Mouse (Mus musculus): ENCODE results near the gene Ttll1. TPM values are rescaled to one million over a fixed set of nuclear protein-coding genes. Genes with fewer than 3 reads are reported as not detected.
A peak's percentile ranks its signal among the peaks of the same experiment; 100 is the strongest.

Ttll1 gene
- polyA plus RNA-seq, 1 experiment = 8.3 TPM

DNA sequence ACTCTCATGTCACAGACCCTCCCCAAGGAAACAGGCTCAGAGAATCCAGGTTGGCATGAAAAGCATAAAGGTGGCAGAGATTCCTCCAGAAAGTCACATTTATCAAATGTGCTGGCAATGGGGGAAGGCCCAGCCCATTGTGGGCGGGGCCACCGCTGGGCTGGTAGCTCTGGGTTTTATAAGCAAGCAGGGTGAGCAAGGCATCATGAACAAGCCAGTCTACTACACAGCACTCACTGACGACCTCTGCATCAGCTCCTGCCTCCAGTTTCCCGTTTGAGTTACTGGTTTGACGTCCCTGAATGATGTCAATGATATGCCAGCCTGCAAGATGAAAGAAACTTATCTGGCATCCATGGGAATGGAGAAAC lies 36.2 kb downstream of the Ttll1 start:
- no peaks in the 10 kb centered on the region for H3K36me3 ChIP-seq (replicated peaks; ENCODE audit: low read length)
- H3K9me3 ChIP-seq = no peaks in the 10 kb centered on the region
- no peak for TF ChIP-seq FLI1 (IDR thresholded peaks at IDR 0.05; ENCODE audit: low read length)
- TF ChIP-seq GATA1 (IDR thresholded peaks at IDR 0.05; ENCODE audit: borderline replicate concordance, low read length) = no peak
- peaks cover 47% of the 10 kb centered on the region for H3K4me1 ChIP-seq
- peak overlapping the region; percentile 77 for H3K4me3 ChIP-seq (replicated peaks)
- peaks cover 40% of the 10 kb centered on the region for H3K27me3 ChIP-seq (replicated peaks)

DNA sequence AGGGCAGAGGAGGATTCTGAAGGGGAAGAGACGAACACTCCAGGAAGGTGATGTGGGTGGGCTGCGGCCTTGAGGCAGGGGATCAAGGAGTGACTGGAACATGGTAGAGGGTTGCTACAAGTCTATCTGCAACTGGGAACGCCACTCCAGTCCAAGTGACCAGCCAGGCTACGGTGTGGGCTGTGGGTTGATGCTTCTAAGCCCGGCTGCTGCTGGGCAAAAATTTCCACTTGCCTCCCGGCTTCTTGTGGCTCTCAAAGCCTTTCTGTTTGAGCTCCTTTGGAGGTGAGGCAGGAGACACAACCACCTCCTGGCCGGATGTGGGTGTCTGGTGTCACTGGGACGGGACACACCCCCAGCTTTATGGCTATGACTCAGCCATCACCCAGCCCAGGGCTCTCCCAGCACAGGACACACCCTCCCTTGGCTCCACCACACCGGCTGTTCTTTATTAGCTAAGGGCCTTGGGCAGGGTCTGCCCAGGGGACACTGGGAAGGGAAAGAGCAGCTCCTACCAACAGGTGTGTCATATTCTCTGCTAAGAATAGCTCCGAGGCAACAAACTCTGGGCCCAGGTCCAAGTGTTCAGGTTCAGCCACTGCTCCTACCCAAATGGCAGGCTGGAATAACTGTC lies 36.7 kb downstream of the Ttll1 start:
- Histone ChIP-seq H3K4me3 (replicated peaks) (peak overlapping the region; percentile 77), H3K9me3 (no peaks in the 10 kb centered on the region), H3K4me1 (peaks cover 50% of the 10 kb centered on the region), H3K27me3 (replicated peaks) (peaks cover 41% of the 10 kb centered on the region), H3K36me3 (replicated peaks; ENCODE audit: low read length) (no peaks in the 10 kb centered on the region)
- TF ChIP-seq GATA1 (IDR thresholded peaks at IDR 0.05; ENCODE audit: borderline replicate concordance, low read length) (no peak), FLI1 (IDR thresholded peaks at IDR 0.05; ENCODE audit: low read length) (no peak)

DNA sequence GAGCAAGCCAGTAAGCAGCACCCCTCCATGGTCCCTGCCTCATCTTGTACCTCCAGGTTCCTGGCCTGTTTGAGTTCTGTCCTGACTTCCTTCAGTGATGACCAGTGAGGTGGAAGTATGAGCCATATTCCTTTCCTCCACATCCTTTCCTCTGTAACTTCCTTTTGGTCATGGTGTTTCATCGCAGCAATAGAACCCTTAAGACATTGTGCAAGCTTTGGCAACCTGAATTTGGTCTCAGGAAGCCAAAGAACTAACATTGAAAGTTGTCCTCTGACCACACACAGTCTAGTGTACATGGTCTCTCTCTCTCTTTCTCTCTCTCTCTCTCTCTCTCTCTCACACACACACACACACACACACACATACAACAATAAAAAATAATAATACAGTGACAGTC lies 37.4 kb downstream of the Ttll1 start:
- peaks cover 38% of the 10 kb centered on the region for H3K27me3 ChIP-seq (replicated peaks)
- no peaks in the 10 kb centered on the region for H3K36me3 ChIP-seq (replicated peaks; ENCODE audit: low read length)
- no peak overlapping the region for H3K4me3 ChIP-seq (replicated peaks)
- no peaks in the 10 kb centered on the region for H3K9me3 ChIP-seq
- TF ChIP-seq GATA1 (IDR thresholded peaks at IDR 0.05; ENCODE audit: borderline replicate concordance, low read length) (no peak), FLI1 (IDR thresholded peaks at IDR 0.05; ENCODE audit: low read length) (no peak)
- peaks cover 50% of the 10 kb centered on the region for H3K4me1 ChIP-seq

DNA sequence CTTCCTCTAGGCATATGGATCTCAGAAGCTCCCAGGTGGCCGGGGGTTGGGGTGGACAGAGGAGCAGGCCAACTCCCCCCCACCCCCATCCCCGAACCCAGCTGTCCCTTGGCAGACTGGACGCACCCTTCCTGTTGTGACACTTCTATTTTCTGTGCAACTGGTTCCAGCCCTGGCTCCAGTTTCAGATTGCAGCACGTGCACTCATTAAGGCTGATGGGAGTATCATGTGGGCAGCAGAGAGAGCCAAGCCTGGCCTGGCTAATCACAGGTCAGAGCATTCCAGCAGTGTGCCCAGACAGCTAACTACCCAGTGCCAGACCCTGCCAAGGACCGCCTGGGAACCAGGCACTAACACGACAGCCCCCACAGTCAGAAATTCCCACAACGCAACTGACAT lies 39.2 kb downstream of the Ttll1 start:
- H3K4me3 ChIP-seq (replicated peaks) = no peak overlapping the region
- H3K9me3 ChIP-seq = no peaks in the 10 kb centered on the region
- H3K27me3 ChIP-seq (replicated peaks) = peaks cover 27% of the 10 kb centered on the region
- no peaks in the 10 kb centered on the region for H3K36me3 ChIP-seq (replicated peaks; ENCODE audit: low read length)
- no peak for TF ChIP-seq FLI1 (IDR thresholded peaks at IDR 0.05; ENCODE audit: low read length)
- TF ChIP-seq GATA1 (IDR thresholded peaks at IDR 0.05; ENCODE audit: borderline replicate concordance, low read length) = no peak
- peaks cover 45% of the 10 kb centered on the region for H3K4me1 ChIP-seq

DNA sequence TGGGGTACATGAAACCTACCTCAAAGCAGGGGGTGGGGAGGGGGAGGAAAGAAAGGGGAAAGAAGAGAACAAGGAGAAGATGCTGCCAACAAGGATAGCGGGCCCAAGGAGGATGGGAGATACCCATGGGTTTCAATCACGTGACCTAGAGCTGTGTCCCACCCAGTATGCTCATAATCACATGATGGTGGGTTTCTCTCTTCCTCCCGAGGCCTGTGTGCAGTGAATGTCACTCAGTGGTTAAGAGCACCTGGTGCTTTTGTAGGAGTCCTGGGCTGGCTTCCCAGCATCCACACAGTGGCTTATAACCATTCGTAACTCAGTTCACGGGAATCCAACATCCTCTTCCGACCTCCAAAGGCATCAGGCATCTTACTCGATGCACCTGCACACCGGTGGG lies 40.2 kb downstream of the Ttll1 start:
- no peak for TF ChIP-seq FLI1 (IDR thresholded peaks at IDR 0.05; ENCODE audit: low read length)
- no peak for TF ChIP-seq GATA1 (IDR thresholded peaks at IDR 0.05; ENCODE audit: borderline replicate concordance, low read length)
- H3K4me1 ChIP-seq = peaks cover 50% of the 10 kb centered on the region

DNA sequence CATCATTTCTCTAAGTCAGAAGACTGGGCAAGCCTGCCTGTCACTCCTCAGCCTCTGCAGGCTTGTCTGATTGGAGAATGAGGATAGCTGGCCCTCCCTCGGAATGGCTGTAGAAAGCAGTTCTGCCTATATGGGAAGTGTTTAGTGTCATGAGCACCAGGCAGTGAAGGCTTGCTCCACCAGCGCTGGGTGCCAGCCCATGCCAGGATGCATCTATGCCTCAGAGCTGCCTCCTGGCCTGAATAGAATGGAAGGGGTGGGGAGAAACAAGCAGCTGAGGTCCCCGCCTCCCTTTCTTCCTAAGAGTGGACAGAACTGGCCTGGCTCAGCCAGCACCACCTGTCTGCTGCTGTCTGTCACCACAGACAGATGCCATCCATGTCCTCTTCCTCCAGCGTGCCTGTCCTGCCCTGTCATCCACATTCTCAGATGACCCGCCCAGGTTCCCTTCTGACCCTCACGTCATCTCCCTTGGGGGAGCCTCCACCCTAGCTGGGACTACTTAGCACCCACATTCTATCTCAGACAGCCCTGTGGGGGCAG lies 41.3 kb downstream of the Ttll1 start:
- H3K4me1 ChIP-seq = peaks cover 50% of the 10 kb centered on the region
- no peak for TF ChIP-seq GATA1 (IDR thresholded peaks at IDR 0.05; ENCODE audit: borderline replicate concordance, low read length)
- TF ChIP-seq FLI1 (IDR thresholded peaks at IDR 0.05; ENCODE audit: low read length) = no peak
- no peaks in the 10 kb centered on the region for H3K9me3 ChIP-seq
- no peak overlapping the region for H3K4me3 ChIP-seq (replicated peaks)
- H3K27me3 ChIP-seq (replicated peaks) = peaks cover 24% of the 10 kb centered on the region
- H3K36me3 ChIP-seq (replicated peaks; ENCODE audit: low read length) = no peaks in the 10 kb centered on the region

More for the DNA sequence above, 40.2 kb downstream of the Ttll1 start:
- no peaks in the 10 kb centered on the region for H3K9me3 ChIP-seq
- no peaks in the 10 kb centered on the region for H3K36me3 ChIP-seq (replicated peaks; ENCODE audit: low read length)
- no peak overlapping the region for H3K4me3 ChIP-seq (replicated peaks)
- H3K27me3 ChIP-seq (replicated peaks) = peaks cover 26% of the 10 kb centered on the region

DNA sequence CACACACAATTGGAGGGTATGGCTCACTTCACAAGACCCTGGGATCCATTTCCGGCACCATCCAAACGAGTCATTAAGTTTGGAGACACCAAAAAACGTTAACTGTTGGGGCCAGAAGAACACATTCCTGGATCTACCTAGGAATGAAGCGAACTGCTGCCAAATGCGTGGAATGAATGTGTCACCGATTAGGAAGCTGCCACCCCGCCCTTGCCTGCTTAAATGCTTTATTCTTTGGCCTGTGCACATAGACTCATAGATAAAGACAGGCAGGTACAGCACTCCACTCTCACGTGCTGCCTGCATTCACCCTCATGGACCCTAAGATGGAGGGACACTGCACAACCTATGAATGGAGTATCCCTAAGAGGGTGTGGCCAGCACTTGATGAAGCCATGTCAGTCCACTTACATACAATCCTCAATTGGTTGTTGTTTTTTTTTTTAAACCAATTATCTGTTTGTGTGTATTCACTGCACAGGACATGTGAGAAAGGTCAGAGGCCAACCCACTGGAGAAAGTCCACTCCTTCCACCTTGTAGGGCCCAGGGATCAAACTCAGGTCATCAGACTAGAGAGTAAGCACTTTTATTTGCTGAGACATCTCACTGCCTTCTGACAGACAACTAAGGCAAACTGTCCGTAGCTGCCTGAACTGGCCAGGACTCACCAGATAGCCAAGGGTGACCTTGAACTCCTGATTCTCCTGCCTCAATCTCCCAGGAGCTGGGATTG lies 43.3 kb downstream of the Ttll1 start:
- no peak for TF ChIP-seq GATA1 (IDR thresholded peaks at IDR 0.05; ENCODE audit: borderline replicate concordance, low read length)
- no peak for TF ChIP-seq FLI1 (IDR thresholded peaks at IDR 0.05; ENCODE audit: low read length)
- Histone ChIP-seq H3K36me3 (replicated peaks; ENCODE audit: low read length) (peaks cover 2% of the 10 kb centered on the region), H3K9me3 (no peaks in the 10 kb centered on the region), H3K27me3 (replicated peaks) (peaks cover 24% of the 10 kb centered on the region), H3K4me1 (peaks cover 51% of the 10 kb centered on the region), H3K4me3 (replicated peaks) (no peak overlapping the region)

DNA sequence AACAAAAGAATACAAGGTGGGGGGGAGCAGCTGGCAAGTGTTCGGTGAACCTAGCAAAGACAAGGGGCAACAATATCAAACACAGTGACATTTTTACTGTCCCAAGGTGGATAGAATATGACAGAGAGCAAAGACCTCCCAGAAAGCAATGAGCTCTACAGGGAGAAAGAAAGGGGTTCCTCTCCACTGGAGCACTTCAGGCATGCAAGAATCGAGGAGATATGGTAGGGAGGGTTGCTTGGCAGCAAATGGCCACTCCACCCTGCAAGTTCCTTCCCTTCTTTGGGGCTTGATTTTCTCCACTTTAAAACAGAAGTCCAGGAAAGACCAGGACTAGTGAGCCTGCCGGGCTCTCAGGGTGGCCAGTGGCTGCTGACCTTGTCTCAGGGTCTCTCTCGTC lies 44.4 kb downstream of the Ttll1 start:
- Histone ChIP-seq H3K9me3 (no peaks in the 10 kb centered on the region), H3K27me3 (replicated peaks) (peaks cover 20% of the 10 kb centered on the region), H3K36me3 (replicated peaks; ENCODE audit: low read length) (peaks cover 3% of the 10 kb centered on the region), H3K4me1 (peaks cover 46% of the 10 kb centered on the region), H3K4me3 (replicated peaks) (no peak overlapping the region)
- TF ChIP-seq GATA1 (IDR thresholded peaks at IDR 0.05; ENCODE audit: borderline replicate concordance, low read length) (no peak), FLI1 (IDR thresholded peaks at IDR 0.05; ENCODE audit: low read length) (no peak)

DNA sequence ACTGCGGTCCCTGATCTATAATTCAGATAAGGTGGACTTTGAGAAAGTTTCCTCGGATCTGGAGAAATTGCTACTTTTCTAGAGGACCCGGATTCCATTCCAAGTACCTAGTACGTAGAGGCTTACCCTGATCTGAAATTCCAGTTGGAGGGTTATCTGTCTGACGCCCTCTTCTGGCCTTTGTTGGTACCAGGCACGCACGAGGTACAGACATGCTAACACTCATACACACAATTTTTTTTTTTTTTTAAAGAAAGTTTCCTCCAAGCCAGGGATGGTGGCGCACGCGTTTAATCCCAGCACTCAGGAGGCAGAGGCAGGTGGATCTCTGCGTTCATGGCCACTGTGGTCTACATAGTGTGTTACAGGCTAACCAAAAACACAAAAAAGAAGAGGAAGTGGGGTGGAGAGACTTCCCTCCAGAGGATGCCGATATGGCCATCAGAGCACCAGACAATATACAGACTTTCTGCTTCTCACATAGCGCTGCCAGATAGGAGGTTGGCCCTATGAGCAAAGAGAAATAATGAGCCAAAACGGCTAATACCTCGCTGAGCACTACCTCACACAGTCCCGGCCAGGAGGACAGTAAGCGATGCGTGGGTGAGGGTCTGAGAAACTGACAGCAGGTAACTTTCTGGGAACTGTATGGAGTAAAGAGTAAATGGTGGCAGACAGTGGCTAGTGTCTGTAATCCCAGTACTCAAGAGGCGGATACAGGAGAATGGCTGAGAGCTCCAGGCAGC lies 45.6 kb downstream of the Ttll1 start:
- H3K36me3 ChIP-seq (replicated peaks; ENCODE audit: low read length) = peaks cover 13% of the 10 kb centered on the region
- TF ChIP-seq GATA1 (IDR thresholded peaks at IDR 0.05; ENCODE audit: borderline replicate concordance, low read length) (no peak), FLI1 (IDR thresholded peaks at IDR 0.05; ENCODE audit: low read length) (no peak)
- peaks cover 12% of the 10 kb centered on the region for H3K27me3 ChIP-seq (replicated peaks)
- peak overlapping the region; percentile 93 for H3K4me3 ChIP-seq (replicated peaks)
- H3K9me3 ChIP-seq = no peaks in the 10 kb centered on the region
- H3K4me1 ChIP-seq = peaks cover 54% of the 10 kb centered on the region
